Mouse (Mus musculus): ENCODE results near the gene Cntnap2.
"Not testable (repeated sequence)": the region's sequence is repeated elsewhere in the genome, so short reads cannot be mapped to it uniquely, and the experiment has no call there.

The Cntnap2 gene

GRCm38 (mm10) chr6:46205531-46205930 lies 1146.4 kb downstream of the Cntnap2 start:
- in situ Hi-C loops (cut with MboI, MseI): no loop called here

- in situ Hi-C loops (cut with MboI, MseI): no loop called here
Observed at GRCm38 (mm10) chr6:46232889-46233288, 1173.7 kb downstream of the Cntnap2 start.

GRCm38 (mm10) chr6:46240349-46240748 lies 1181.2 kb downstream of the Cntnap2 start:
- in situ Hi-C loops (cut with MboI, MseI): no loop called here

GRCm38 (mm10) chr6:46263171-46263570 lies 1204.0 kb downstream of the Cntnap2 start:
- in situ Hi-C loops (cut with MboI, MseI): no loop called here

GRCm38 (mm10) chr6:46346946-46347345 lies 1287.8 kb downstream of the Cntnap2 start:
- in situ Hi-C loops (cut with MboI, MseI): no loop called here

GRCm38 (mm10) chr6:46361091-46361490 lies 1301.9 kb downstream of the Cntnap2 start:
- in situ Hi-C loops (cut with MboI, MseI): no loop called here

- in situ Hi-C loops (cut with MboI, MseI): no loop called here
Observed at GRCm38 (mm10) chr6:46362156-46362555, 1303.0 kb downstream of the Cntnap2 start.

- in situ Hi-C loops (cut with MboI, MseI): no loop called here
Observed at GRCm38 (mm10) chr6:46398725-46399589, 1339.8 kb downstream of the Cntnap2 start.

GRCm38 (mm10) chr6:46414154-46414553 lies 1355.0 kb downstream of the Cntnap2 start:
- in situ Hi-C loops (cut with MboI, MseI): no loop called here

GRCm38 (mm10) chr6:46414562-46414961 lies 1355.4 kb downstream of the Cntnap2 start:
- in situ Hi-C loops (cut with MboI, MseI): no loop called here

- in situ Hi-C loops (cut with MboI, MseI): no loop called here
Observed at GRCm38 (mm10) chr6:46419827-46420226, 1360.7 kb downstream of the Cntnap2 start.

GRCm38 (mm10) chr6:46420349-46420748 lies 1361.2 kb downstream of the Cntnap2 start:
- in situ Hi-C loops (cut with MboI, MseI): no loop called here

GRCm38 (mm10) chr6:46428231-46428630 lies 1369.1 kb downstream of the Cntnap2 start:
- in situ Hi-C loops (cut with MboI, MseI): no loop called here

GRCm38 (mm10) chr6:46450917-46451638 lies 1391.9 kb downstream of the Cntnap2 start:
- in situ Hi-C loops (cut with MboI, MseI): no loop called here

GRCm38 (mm10) chr6:46472683-46473082 lies 1413.5 kb downstream of the Cntnap2 start:
- in situ Hi-C loops (cut with MboI, MseI): no loop called here

- in situ Hi-C loops (cut with MboI, MseI): loop anchor here in 1 of 2 experiments (10.0 kb wide), 1 partner anchor 370 kb away; no protein-coding TSS in a partner anchor
Observed at GRCm38 (mm10) chr6:46484392-46484791, 1425.2 kb downstream of the Cntnap2 start.

- in situ Hi-C loops (cut with MboI, MseI): loop anchor here in 1 of 2 experiments (10.0 kb wide), 1 partner anchor 1298 kb away; no protein-coding TSS in a partner anchor
Observed at GRCm38 (mm10) chr6:46502786-46503185, 1443.6 kb downstream of the Cntnap2 start.

- in situ Hi-C loops (cut with MboI, MseI): no loop called here
Observed at GRCm38 (mm10) chr6:46512841-46513240, 1453.7 kb downstream of the Cntnap2 start.

GRCm38 (mm10) chr6:46537586-46537985 lies 1478.4 kb downstream of the Cntnap2 start:
- in situ Hi-C loops (cut with MboI, MseI): not testable (repeated sequence)

GRCm38 (mm10) chr6:46563470-46563869 lies 1504.3 kb downstream of the Cntnap2 start:
- in situ Hi-C loops (cut with MboI, MseI): no loop called here

- in situ Hi-C loops (cut with MboI, MseI): no loop called here
Observed at GRCm38 (mm10) chr6:46575055-46575454, 1515.9 kb downstream of the Cntnap2 start.

- in situ Hi-C loops (cut with MboI, MseI): no loop called here
Observed at GRCm38 (mm10) chr6:46612365-46612764, 1553.2 kb downstream of the Cntnap2 start.

Data from T-helper 17 cell (primary cell).